Mouse (Mus musculus): ENCODE results near the gene Acpp.

DNA sequence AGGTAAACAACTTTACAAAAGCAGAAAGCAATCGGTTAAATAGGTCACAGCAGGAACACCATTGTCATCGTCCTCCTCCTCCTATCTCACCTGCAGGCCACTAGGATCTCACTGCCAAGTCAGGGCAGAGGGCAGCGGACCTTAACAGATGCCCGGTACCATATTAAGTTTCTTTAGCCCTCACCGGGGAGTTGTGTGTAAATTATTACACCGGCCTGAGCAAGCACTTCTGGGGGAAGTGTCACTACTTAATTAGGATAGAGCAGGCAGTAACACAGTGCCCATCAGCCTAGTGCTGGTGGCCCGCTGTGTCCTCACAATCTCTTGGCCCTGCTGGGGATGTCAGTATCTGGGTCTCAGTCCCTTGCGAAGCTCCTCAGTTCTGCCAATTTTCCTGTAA lies 55.0 kb downstream of the Acpp start:
- no peak for TF ChIP-seq CTCF (IDR thresholded peaks at IDR 0.05; ENCODE audit: extremely low read depth, insufficient read depth, insufficient read length, insufficient replicate concordance)
- no peak for TF ChIP-seq POLR2A (IDR thresholded peaks at IDR 0.05; ENCODE audit: low read depth, low read length)
